Mouse (Mus musculus) urinary bladder, postnatal 4 days (tissue): ENCODE measurements at regions not wholly inside any gene's neighbourhood (a gene's known extent, or its start where the extent isn't known, plus 50 kb on each side); places are given as distances from the start of the nearest gene placed in this dataset.

ENCODE experiments used
- DNase-seq, 2 experiments: peaks; one replicate each; pipeline ENCODE4 v3.0.0; 2021 to 2022; ENCODE audit warnings: low spot score in 2 of 2

GRCm38 (mm10) chr3:52758561-52758960 lies 258.5 kb downstream of the Cog6 start:
- DNase-seq: no peak

- DNase-seq: no peak
Observed at GRCm38 (mm10) chr3:52756816-52757215, 260.2 kb downstream of the Cog6 start.

GRCm38 (mm10) chr3:52756006-52756405 lies 261.0 kb downstream of the Cog6 start:
- no peak for DNase-seq

GRCm38 (mm10) chr3:52754978-52755377 lies 262.1 kb downstream of the Cog6 start:
- no peak for DNase-seq

GRCm38 (mm10) chr3:52754401-52754800 lies 262.6 kb downstream of the Cog6 start:
- no peak for DNase-seq

GRCm38 (mm10) chr3:52746917-52747316 lies 270.1 kb downstream of the Cog6 start:
- DNase-seq: no peak

GRCm38 (mm10) chr3:52744334-52744733 lies 272.7 kb downstream of the Cog6 start:
- no peak for DNase-seq

- no peak for DNase-seq
Observed at GRCm38 (mm10) chr3:52740466-52741026, 276.5 kb downstream of the Cog6 start.

- no peak for DNase-seq
Observed at GRCm38 (mm10) chr3:52739526-52739925, 277.5 kb downstream of the Cog6 start.

- DNase-seq: no peak
Observed at GRCm38 (mm10) chr3:52738386-52738785, 278.7 kb downstream of the Cog6 start.

GRCm38 (mm10) chr3:52735939-52736338 lies 281.1 kb downstream of the Cog6 start:
- no peak for DNase-seq

GRCm38 (mm10) chr3:52731941-52732340 lies 285.1 kb downstream of the Cog6 start:
- no peak for DNase-seq

- no peak for DNase-seq
Observed at GRCm38 (mm10) chr3:52731491-52731890, 285.5 kb downstream of the Cog6 start.

GRCm38 (mm10) chr3:52729731-52730130 lies 287.3 kb downstream of the Cog6 start:
- DNase-seq: no peak

GRCm38 (mm10) chr3:52728860-52729259 lies 288.2 kb downstream of the Cog6 start:
- DNase-seq: no peak

- DNase-seq: no peak
Observed at GRCm38 (mm10) chr3:52728426-52728825, 288.6 kb downstream of the Cog6 start.

GRCm38 (mm10) chr3:52724354-52724753 lies 292.7 kb downstream of the Cog6 start:
- no peak for DNase-seq

- no peak for DNase-seq
Observed at GRCm38 (mm10) chr3:52722946-52723345, 294.1 kb downstream of the Cog6 start.

GRCm38 (mm10) chr3:52719181-52719580 lies 297.9 kb downstream of the Cog6 start:
- no peak for DNase-seq

GRCm38 (mm10) chr3:52717324-52717723 lies 299.7 kb downstream of the Cog6 start:
- DNase-seq: no peak

- no peak for DNase-seq
Observed at GRCm38 (mm10) chr3:52712151-52712550, 304.9 kb downstream of the Cog6 start.

- DNase-seq: no peak
Observed at GRCm38 (mm10) chr3:52711133-52711532, 305.9 kb downstream of the Cog6 start.

GRCm38 (mm10) chr3:52708746-52709145 lies 308.3 kb downstream of the Cog6 start:
- no peak for DNase-seq

GRCm38 (mm10) chr3:52708301-52708700 lies 308.7 kb downstream of the Cog6 start:
- no peak for DNase-seq
